Mouse (Mus musculus): ENCODE measurements around the gene Cops4.

Gene Cops4

GRCm38 (mm10) chr5:100581622-100582434, 63.7 kb downstream of the Cops4 start:
- no peak for DNase-seq

- no peak for DNase-seq
Observed at GRCm38 (mm10) chr5:100582435-100582826, 64.3 kb downstream of the Cops4 start.

- no peak for DNase-seq
Observed at GRCm38 (mm10) chr5:100583066-100583465, 65.0 kb downstream of the Cops4 start.

GRCm38 (mm10) chr5:100585206-100585644, 67.1 kb downstream of the Cops4 start:
- DNase-seq = no peak

GRCm38 (mm10) chr5:100585657-100586056, 67.5 kb downstream of the Cops4 start:
- DNase-seq = no peak

- DNase-seq = no peak
Observed at GRCm38 (mm10) chr5:100587136-100587535, 69.0 kb downstream of the Cops4 start.

- DNase-seq = no peak
Observed at GRCm38 (mm10) chr5:100587626-100588025, 69.5 kb downstream of the Cops4 start.

- DNase-seq = no peak
Observed at GRCm38 (mm10) chr5:100590505-100590904, 72.4 kb downstream of the Cops4 start.

- no peak for DNase-seq
Observed at GRCm38 (mm10) chr5:100594803-100595467, 76.8 kb downstream of the Cops4 start.

GRCm38 (mm10) chr5:100595999-100596398, 77.9 kb downstream of the Cops4 start:
- no peak for DNase-seq

Measured in lung, postnatal 14 days (tissue).